Mouse (Mus musculus): ENCODE results near the gene Ttc41.

Gene Ttc41

DNA sequence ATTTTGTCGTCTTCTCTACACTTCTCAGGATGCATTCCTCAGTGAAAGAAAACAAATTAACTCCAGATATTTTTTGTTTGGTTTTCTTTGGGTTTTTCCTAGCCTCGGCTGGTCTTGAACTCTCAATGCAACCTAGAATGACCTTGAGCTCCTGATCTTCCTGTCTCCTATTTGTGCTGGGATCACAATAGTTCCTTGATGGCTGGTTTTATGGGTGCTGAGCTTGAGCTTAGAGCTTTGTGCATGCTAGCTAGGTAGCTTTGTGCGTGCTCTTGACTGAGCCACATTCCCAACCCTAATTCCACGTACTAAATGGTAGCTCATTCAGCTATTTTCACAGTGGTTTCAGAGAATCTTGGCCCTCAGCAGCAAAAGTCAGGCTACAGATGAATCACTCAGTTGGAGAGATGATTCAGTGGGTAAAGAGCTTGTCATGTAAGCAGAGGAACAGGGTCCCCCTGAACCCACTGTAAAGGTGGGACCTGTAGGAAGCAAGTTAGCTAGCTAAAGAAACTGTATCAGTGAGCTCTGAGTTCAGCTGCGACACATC is 78.6 kb downstream of the Ttc41 start:
- no peak for DNase-seq (ENCODE audit: low read depth)

DNA sequence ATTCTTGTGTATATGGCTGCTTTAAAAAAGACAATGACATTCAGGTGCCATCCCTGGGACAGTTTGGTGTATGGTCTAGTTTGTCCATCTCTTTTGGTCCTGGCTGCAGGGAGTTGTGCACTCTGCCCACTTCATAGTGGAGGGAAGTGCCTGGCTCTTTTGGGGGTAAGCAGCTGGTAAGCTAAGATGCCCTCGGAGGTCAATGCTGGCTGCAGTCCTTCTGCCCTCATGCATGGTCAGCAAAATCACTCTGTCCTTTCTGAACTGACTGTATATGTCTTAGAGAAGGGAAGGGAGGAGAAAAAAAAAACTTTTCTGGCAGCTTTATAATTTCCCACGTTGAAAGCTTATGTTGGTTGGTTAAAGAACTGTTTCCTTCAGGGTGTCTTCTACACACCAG is 79.8 kb downstream of the Ttc41 start:
- DNase-seq (ENCODE audit: low read depth): no peak

DNA sequence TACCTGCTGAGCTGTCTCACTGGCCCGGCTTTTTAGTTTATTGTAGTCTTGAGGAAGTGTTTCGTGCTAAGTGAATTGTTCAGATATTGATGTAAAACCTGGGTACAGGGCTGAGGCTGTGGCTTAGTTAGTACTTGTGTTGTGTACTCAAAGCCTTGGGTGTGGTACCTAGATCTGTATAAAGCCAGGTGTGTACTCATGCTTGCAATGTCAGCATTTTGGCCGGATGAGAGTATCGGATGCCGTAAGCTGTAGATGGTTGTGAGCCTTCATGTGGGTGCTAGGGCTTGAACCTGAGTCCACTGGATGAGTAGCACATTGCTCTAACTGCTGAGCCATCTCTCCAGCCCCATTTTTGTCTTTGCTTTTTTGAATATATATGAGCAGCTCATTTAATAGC is 80.5 kb downstream of the Ttc41 start:
- no peak for DNase-seq (ENCODE audit: low read depth)

- no peak for DNase-seq (ENCODE audit: low read depth)
These were observed 82.6 kb downstream of the Ttc41 start for GRCm38 (mm10) chr10:86788193-86788592.

DNA sequence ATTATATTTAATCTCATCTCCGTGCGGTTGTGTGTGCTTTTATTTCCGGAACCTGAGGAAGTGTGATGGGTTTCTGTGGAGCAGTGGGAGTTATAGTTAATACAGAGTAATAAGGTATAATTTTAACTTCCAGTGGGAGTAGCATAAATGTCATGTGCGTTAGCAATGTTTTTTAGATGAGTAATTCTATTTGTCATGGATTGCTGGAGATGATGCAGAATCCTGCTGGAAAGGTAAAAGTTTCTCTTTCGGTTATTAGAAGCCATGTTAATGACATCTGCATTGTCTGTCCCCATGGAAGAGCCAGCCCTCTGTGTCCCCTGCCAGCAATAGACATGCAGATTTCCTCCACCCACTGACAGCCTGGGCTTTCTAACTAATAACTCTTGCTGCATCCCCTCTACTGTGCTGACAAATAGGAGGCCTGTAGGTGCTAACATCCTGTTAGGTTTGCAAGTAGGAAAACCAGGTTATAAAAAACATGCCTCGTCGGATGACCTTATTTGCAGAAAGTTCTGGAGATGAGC is 83.6 kb downstream of the Ttc41 start:
- DNase-seq (ENCODE audit: low read depth): no peak

DNA sequence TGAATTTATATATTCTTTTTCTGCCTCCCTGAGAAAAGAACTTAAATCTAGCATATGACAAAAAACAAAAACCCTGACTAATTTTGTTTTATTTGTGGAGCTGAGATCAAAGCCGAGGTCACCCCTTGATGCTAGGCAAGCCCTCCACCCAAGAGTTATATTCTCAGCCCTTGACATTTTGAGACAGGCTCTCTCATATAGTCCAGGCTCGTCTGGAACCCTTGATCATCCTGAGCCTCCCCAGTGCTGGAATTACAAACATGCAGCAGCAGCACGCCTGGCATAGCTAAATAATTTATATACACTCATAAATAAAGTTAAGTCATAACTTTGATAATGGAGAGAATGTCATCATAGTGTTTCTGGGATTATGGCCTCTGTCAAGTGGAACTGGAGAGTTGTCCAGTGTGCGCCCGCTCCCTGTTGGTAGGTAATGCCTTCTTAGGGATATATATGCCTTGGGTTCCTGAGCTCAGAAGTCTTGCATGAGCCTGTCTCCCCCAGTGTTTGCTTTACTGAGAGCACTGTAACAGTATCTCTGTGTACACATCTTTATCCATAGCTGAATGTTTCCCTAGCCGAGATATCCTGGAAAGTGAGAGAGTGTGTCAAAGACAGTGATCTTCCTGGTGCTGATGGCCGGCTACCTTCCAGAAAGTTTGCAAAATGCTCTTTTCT is 86.0 kb downstream of the Ttc41 start:
- no peak for DNase-seq (ENCODE audit: low read depth)

DNA sequence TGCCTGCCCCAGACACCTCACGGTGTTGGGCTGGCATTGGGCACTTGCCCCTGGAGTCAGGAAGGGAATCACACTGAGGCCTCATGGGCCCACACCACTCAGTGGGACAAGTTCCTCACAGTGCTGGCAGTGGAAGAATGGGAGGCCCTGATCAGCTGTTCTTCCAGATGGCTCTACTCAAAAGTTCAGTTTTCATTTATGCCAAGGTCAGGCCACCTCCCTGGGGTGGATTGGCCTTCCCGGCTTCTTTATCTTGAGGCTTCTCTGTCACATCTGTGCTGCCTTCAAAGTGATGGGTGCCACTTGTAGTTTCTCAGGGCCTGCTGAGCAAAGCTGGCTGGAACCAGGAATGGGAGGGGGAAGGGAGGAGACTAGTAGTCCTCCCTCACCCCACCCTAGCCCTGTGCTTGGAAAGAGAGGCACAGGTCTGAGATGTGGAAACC is 87.9 kb downstream of the Ttc41 start:
- no peak for DNase-seq (ENCODE audit: low read depth)

DNA sequence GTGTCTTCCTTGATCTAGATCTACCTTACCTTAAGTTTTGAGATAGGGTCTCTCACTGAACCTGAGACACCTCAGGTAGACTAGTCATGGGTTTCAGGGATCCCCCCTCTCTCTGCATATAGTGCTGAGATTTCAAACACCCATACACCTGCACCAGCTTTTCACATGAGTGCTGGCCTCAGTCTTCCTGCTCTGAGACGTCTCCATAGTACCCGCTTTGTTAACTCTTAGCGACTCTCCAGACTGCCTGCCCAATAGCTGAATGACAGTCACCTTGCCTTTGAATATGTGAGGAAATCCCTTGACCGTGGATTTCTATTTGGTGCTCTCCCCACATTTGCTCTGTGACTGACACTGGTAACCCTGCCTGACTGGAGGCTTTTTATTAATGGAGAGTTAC is 88.6 kb downstream of the Ttc41 start:
- DNase-seq (ENCODE audit: low read depth): no peak

DNA sequence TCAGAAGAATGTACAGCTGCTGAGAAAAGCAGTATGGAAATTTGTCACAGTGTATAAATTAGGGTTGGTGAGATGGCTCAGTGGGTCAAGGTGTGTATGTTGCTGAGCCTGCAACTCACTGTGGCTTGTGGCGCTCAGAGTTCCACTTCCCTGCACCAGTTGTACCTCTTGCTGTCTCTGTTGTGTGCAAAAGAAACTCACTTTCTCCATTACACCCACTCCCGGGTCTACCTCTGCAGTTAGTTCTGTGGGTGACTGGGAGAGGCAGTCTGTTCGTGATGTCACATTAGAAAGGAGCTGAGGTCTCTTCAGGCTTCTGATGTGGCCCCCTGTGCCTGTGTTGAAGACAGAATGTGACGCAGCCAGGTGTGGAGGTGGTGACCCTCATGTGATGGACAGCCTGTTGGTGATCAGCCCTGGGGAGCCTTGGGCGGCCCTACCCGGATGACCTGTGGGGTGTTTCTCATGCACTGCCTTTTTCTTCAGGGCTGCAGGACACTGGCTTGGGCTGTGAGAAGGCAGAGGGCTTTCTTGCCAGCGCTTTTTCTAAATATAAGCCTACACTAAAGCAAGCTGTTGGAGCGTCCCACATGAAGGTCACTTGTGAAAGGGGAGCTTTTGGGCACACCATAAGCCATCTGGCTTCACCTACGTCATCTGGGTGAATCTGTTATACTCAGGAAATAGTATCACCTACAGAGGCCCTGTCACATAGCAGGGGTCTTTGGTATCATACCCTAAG is 89.4 kb downstream of the Ttc41 start:
- DNase-seq (ENCODE audit: low read depth): no peak

GRCm38 (mm10) chr10:86796073-86796741 is 90.6 kb downstream of the Ttc41 start:
- DNase-seq (ENCODE audit: low read depth): no peak

- no peak for DNase-seq (ENCODE audit: low read depth)
These were observed 101.8 kb downstream of the Ttc41 start for GRCm38 (mm10) chr10:86807362-86807761.

- DNase-seq (ENCODE audit: low read depth): no peak
These were observed 102.6 kb downstream of the Ttc41 start for GRCm38 (mm10) chr10:86808013-86808758.

- DNase-seq (ENCODE audit: low read depth): no peak
These were observed 104.4 kb downstream of the Ttc41 start for GRCm38 (mm10) chr10:86810000-86810399.

DNA sequence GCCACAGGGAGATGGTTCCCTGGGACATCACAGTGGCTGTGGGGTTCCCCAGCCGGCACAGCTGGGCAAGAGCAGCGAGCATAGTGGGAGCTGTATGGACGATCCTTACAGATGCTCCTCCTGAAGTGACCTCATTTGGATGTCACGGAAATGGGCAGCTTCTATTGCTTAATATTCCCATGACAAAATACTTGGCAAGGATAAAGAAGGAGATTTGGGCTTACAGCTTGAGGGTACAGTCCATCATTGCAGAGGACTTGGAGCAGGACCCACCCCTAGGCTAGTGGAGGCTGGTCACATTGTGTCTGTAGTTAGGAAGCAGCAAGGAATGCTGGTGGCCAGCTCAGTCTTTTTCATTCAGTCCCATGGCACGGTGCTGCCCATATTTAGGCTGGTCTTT is 105.0 kb downstream of the Ttc41 start:
- DNase-seq (ENCODE audit: low read depth): no peak

DNA sequence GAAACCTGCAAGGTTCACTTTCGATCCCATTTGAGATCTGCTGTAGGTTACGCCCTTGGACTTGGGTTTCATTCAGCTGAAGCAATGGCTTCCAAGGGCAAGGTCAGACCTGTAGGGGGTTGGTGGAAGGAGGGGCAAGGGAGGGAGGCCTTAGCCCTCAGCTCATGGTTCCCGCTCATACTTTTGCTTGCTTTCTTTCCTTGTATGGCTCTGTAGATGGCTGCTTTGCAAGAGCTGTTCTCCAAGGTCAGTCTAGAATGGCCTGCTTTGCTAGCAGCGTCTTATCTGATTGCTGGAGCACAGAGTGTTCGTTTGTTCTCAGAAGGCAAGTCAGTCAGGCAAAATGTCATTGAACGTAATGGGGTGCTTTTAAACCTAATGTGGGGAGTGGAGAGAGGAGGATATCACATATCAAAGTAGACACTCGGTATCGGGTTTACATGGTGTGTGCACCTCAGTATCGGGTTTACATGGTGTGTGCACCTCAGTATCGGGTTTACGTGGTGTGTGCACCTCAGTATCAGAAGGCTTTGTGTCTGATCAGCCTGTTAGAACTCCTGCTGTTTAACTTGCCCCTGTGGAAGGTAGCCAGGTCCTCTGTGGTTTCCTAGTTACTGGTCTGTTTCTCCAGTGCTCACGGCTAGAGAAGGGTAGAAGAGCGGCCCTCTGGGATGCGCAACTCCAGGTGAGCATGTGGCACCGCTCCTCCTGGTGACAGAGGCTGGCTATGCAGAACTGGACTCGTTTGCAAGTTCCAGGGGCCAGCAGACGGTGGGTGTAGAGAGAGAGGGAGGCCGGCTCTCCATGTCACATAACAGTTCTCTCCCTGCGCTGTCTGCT is 108.9 kb downstream of the Ttc41 start:
- DNase-seq (ENCODE audit: low read depth): no peak

- DNase-seq (ENCODE audit: low read depth): no peak
These were observed 109.5 kb downstream of the Ttc41 start for GRCm38 (mm10) chr10:86815133-86815532.

- no peak for DNase-seq (ENCODE audit: low read depth)
These were observed 114.1 kb downstream of the Ttc41 start for GRCm38 (mm10) chr10:86819649-86820165.

- DNase-seq (ENCODE audit: low read depth): no peak
These were observed 115.4 kb downstream of the Ttc41 start for GRCm38 (mm10) chr10:86821014-86821413.

GRCm38 (mm10) chr10:86824093-86824492 is 118.5 kb downstream of the Ttc41 start:
- DNase-seq (ENCODE audit: low read depth): no peak

DNA sequence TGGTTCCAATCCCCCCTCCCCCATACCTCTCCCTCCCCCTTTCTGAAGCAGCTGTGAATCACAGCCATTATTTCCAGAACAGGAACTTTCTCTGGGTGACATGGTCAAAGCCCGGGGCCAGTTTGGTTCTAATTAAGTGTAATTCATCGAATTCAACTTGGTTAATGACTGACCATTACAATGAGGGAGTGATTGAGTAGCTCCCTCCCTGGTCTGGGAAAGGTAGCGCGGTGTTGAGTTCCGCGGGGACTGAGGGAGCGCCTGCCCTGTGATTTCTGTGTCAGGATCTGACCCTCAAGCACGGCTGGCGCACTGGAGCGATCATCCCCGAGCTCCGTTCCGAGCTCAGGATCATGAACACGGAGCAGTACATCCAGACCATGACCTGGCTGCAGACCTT is 119.3 kb downstream of the Ttc41 start:
- DNase-seq (ENCODE audit: low read depth): no peak

All from c-Kit-positive CD71-positive TER-119-negative erythroid progenitor cells, embryonic 14.5 days (primary cell).